8 mouse cellular contexts compared by ENCODE assay signal in the genomic region with DNA sequence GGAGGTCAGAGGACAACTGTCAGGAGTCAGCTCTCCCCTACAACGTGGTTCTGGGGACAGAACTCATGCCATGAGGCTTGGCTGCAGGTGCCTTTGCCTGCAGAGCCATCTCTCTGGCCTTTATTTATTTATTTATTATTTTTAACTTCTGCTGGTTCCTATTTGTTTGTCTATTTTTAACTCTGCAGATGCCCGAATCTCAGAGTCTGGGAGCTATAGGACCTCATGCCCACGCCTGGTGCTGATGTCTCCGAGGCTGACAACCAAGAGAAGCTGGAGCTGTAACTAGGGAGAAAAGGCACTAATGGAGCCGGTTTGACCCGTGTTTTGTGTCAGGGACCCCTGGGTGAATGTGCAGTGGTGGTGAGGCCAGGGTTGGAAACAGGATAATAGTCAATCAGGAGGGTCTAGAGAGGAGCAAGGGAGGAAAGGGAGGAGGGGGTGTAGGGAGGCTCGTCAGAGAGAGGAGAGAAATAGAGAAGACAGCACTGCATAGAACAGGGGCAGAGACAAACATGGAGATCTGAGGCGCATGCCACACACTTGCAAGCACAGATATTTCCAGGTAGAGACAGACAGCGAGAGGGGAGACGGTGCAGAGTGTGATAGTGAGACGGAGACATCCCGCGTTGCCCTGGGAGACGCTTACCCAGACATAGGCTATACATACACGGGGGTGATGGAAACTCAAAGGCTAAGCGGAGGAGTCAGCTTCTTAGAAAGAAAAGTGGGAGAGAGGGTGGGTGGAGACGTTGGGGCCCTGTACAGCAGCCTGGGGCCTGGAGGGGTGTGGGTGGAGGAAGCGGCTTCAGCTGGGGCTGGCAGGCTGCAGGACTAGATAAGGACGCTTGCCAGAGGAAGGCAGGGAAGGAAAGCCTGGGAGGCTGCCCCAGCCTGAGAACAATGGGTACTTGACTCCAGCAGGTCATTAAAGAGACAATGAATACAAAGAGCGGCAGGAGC. TPM values are rescaled to one million over a fixed set of nuclear protein-coding genes. Genes with fewer than 3 reads are reported as not detected.
DNase-seq lines count a peak whose midpoint lies in the region; ATAC-seq and TF ChIP-seq lines count a peak whose summit lies in the region.

No protein-coding gene starts in this region.

- H3K36me3 ChIP-seq in intestine, embryonic 14.5 days (ENCODE audit: control insufficient read depth, insufficient read depth, low read length), result no peaks in the 10 kb centered on the region
- no peaks in the 10 kb centered on the region for H3K36me3 ChIP-seq in midbrain, postnatal 0 days (ENCODE audit: insufficient read depth, low read length)

- no peak for TF ChIP-seq CTCF in midbrain, postnatal 0 days (IDR thresholded peaks at IDR 0.05)

- no peaks in the 10 kb centered on the region for H3K9me3 ChIP-seq in intestine, embryonic 14.5 days (ENCODE audit: control insufficient read depth, low read length)
- H3K9me3 ChIP-seq in midbrain, postnatal 0 days (ENCODE audit: low read length), result no peaks in the 10 kb centered on the region

- 19% methylated on average over 20 of the region's 20 CpGs for WGBS in intestine, embryonic 14.5 days
- 15% methylated on average over 20 of the region's 20 CpGs for WGBS in midbrain, postnatal 0 days

- H3K4me1 ChIP-seq in intestine, embryonic 14.5 days (replicated peaks; ENCODE audit: control insufficient read depth, insufficient read depth, low read length), result peaks cover 16% of the 10 kb centered on the region; the same call in 1 of the 2 replicates
- peaks cover 9% of the 10 kb centered on the region; the same call in 1 of the 2 replicates for H3K4me1 ChIP-seq in midbrain, postnatal 0 days (ENCODE audit: insufficient read depth, low read length)

- H3K4me3 ChIP-seq in intestine, embryonic 14.5 days (ENCODE audit: low read depth, low read length), result no peak overlapping the region
- no peak overlapping the region for H3K4me3 ChIP-seq in midbrain, postnatal 0 days (ENCODE audit: low read depth, low read length)

- H3K9ac ChIP-seq in intestine, embryonic 14.5 days (ENCODE audit: low read length), result no peak overlapping the region
- 0 out of 2 replicates have a peak overlapping the region, but pooled peaks have one; percentile 19 for H3K9ac ChIP-seq in midbrain, postnatal 0 days (replicated peaks; ENCODE audit: low read length, poor library complexity, severe bottlenecking)

- H3K4me2 ChIP-seq in intestine, embryonic 14.5 days (ENCODE audit: low read length), result peak overlapping the region; percentile 33
- peak overlapping the region; percentile 28 for H3K4me2 ChIP-seq in midbrain, postnatal 0 days (ENCODE audit: low read depth, low read length, poor library complexity, severe bottlenecking)

- peak; percentile 93 for DNase-seq in ES-CJ7 (ENCODE audit: low read depth, low spot score)
- peak; percentile 84 for DNase-seq in c-Kit-positive CD71-positive TER-119-negative erythroid progenitor cells, embryonic 14.5 days (ENCODE audit: low read depth)
- DNase-seq in frontal cortex, postnatal 25 days (ENCODE audit: low spot score in 2 of 2), result peak; percentile 33 to 53
- DNase-seq in intestine, embryonic 14.5 days (ENCODE audit: low spot score), result no peak
- DNase-seq in liver, result peak; percentile 94
- peak; percentile 30 for DNase-seq in midbrain, postnatal 0 days (ENCODE audit: low spot score)
- no peak for DNase-seq in cerebellum, adult 11 months
- DNase-seq in thymus, postnatal 14 days, result no peak

- peaks cover 41% of the 10 kb centered on the region for H3K27me3 ChIP-seq in intestine, embryonic 14.5 days (replicated peaks; ENCODE audit: control insufficient read depth, insufficient read depth, low read length)
- 0 out of 2 replicates have a peak, but pooled peaks cover 3% of the 10 kb centered on the region for H3K27me3 ChIP-seq in midbrain, postnatal 0 days (ENCODE audit: insufficient read depth, low read length)

- H3K27ac ChIP-seq in intestine, embryonic 14.5 days (ENCODE audit: low read depth), result no peak overlapping the region
- H3K27ac ChIP-seq in midbrain, postnatal 0 days (ENCODE audit: low read depth, low read length), result peak overlapping the region; percentile 63; the same call in 1 of the 2 replicates

- peak; percentile 53 for ATAC-seq in intestine, embryonic 14.5 days (replicated peaks; ENCODE audit: low FRiP score, low TSS enrichment, low read depth)
- peak; percentile 64 for ATAC-seq in midbrain, postnatal 0 days (ENCODE audit: low FRiP score)

RNA-seq across cellular contexts. Expression of gene Ptgs1, which starts 32.0 kb away (rescaled TPM):
- 25.1 and 26.1 TPM in 2 replicates for polyA plus RNA-seq in intestine, embryonic 14.5 days (2014; fragmentation: Nextera tagmentation; extraction: Ambion mirVana)
- total RNA-seq in midbrain, postnatal 0 days (2014; rRNA removed), result 10.5 and 11.4 TPM in 2 replicates
- 6.6 and 8.0 TPM in 2 replicates for polyA plus RNA-seq in midbrain, postnatal 0 days (2015; fragmentation: Nextera tagmentation; extraction: Ambion mirVana)

Comparison
In these comparisons a context has a peak if more than half of its experiments do, and no peak if none do; other contexts are left out.
1. DNase-seq: peak in ES-CJ7 (single experiment), c-Kit-positive CD71-positive TER-119-negative erythroid progenitor cells, embryonic 14.5 days (single experiment), frontal cortex, postnatal 25 days (2 of 2), liver (single experiment) and midbrain, postnatal 0 days (single experiment); none in intestine, embryonic 14.5 days (single experiment), cerebellum, adult 11 months (single experiment) and thymus, postnatal 14 days (single experiment).